Mouse (Mus musculus) liver, adult 2 months (tissue): ENCODE data around the gene Cfap54. TPM values are rescaled to one million over a fixed set of nuclear protein-coding genes. Genes with fewer than 3 reads are reported as not detected.
A peak's percentile ranks its signal among the peaks of the same experiment; 100 is the strongest.

ENCODE experiments used
- DNase-seq: peaks from one replicate; pipeline ENCODE4 v3.0.0-alpha.2; 2011; ENCODE audit warnings: low read depth, low spot score; ENCODE audit errors: extremely low read depth
- H3K27ac ChIP-seq: fragments of 200-500 bp; replicated peaks from 2 replicates; pipeline ENCODE4 v1.5.1; 2012; ENCODE audit warnings: low read depth, mild to moderate bottlenecking, control low read depth, inconsistent platforms, low read length; ENCODE audit not compliant: insufficient read depth
- H3K27me3 ChIP-seq: fragments of 200-500 bp; 2 replicates; pipeline ENCODE4 v1.6.1; 2012; ENCODE audit warnings: mild to moderate bottlenecking, moderate library complexity, low read length, inconsistent platforms; ENCODE audit not compliant: control insufficient read depth, insufficient read depth
- H3K36me3 ChIP-seq: fragments of 200-500 bp; 2 replicates; pipeline ENCODE4 v1.6.1; 2012; ENCODE audit warnings: low read length, inconsistent platforms; ENCODE audit not compliant: control insufficient read depth, insufficient read depth
- H3K4me1 ChIP-seq: fragments of 200-500 bp; 2 replicates; pipeline ENCODE4 v1.6.1; 2011; ENCODE audit warnings: low read length; ENCODE audit not compliant: control insufficient read depth, insufficient read depth
- H3K4me3 ChIP-seq: fragments of 200-500 bp; 2 replicates; pipeline ENCODE4 v1.5.1; 2011; ENCODE audit warnings: low read depth, mild to moderate bottlenecking, control low read depth, low read length, moderate library complexity; ENCODE audit not compliant: insufficient read depth
- H3K79me2 ChIP-seq: fragments of 200-500 bp; 2 replicates; pipeline ENCODE4 v1.6.1; 2012; ENCODE audit warnings: inconsistent platforms, mild to moderate bottlenecking, low read length, moderate library complexity; ENCODE audit not compliant: control insufficient read depth, insufficient read depth
- H3K9ac ChIP-seq: fragments of 200-500 bp; 2 replicates; pipeline ENCODE4 v1.6.1; 2012; ENCODE audit warnings: low read depth, mild to moderate bottlenecking, control low read depth, inconsistent platforms, low read length
- CTCF ChIP-seq: fragments of 200-500 bp; IDR thresholded peaks from 2 replicates; pipeline ENCODE4 v1.5.1; 2011; ENCODE audit warnings: low read depth, low read length, control low read depth
- POLR2A ChIP-seq: fragments of 200-500 bp; IDR thresholded peaks from 2 replicates; pipeline ENCODE4 v1.6.1; 2011; ENCODE audit warnings: low read length, control low read depth; ENCODE audit not compliant: insufficient read depth; ENCODE audit errors: extremely low read depth
- WGBS: fragments of 180-500 bp; shearing (Covaris S2); methylation state at CpG from one replicate; pipeline ENCODE4 v1.1.7; 2018; 5-methylcytosine and 5-hydroxymethylcytosine counted together
- polyA plus RNA-seq: library from polyadenylated mRNA; depleted of rRNA; stranded (reverse); fragments of >200 nt; gene quantifications from 2 replicates; pipeline ENCODE4 v1.2.3, GENCODE M21; 2012
- total RNA-seq: library from RNA; depleted of rRNA; stranded (reverse); fragments of >200 nt; gene quantifications from 2 replicates; pipeline ENCODE4 v1.2.3, GENCODE M21; 2014

The Cfap54 gene
- total and polyA plus RNA-seq, 2 experiments = 0.27 to 0.65 TPM

DNA sequence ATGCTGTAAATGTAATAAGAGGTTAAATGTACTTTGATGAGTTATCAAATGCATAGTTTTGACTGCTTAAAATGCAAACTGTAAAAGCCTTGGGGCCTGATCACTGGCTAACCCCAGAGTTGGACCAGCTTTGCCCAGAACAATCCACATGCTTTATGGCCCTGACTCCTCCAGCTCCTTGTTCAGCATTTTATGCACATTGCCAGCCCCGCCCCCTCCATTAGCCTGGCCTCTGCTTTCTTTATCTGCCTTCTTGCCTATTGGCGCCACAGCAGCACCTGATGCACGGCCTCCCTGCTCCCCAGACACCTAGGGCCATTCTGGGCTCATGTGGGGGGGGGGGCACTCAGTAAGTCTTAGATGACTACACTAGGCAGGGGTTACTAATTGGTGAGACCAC is 17.8 kb downstream of the Cfap54 start:
- H3K9ac ChIP-seq = no peak overlapping the region
- H3K4me3 ChIP-seq = no peak overlapping the region
- H3K36me3 ChIP-seq = no peaks in the 10 kb centered on the region
- no peak for DNase-seq
- WGBS = 89% methylated on average over 3 of the region's 3 CpGs
- TF ChIP-seq CTCF (no peak), POLR2A (no peak)
- no peaks in the 10 kb centered on the region for H3K27me3 ChIP-seq
- no peaks in the 10 kb centered on the region for H3K4me1 ChIP-seq
- H3K79me2 ChIP-seq = no peaks in the 10 kb centered on the region
- H3K27ac ChIP-seq = no peak overlapping the region

DNA sequence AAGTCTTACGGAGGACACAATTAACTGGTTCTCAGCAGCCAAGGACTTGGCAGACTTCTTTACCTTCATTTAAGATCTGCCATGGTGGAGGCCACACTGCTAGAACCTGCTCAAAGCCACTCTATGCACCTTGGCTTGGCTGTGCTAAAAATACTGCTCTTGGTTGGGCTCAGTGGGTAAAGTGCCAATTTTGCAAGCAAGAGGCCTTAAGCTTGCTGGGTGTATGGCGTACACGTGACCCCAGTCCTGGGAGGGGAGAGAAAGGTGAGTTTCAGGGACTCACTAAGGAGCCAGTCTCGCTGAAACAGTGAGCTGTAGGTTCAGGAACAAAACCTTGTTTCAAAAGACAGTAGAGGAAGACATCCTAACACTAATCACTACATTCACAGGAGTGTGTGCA is 19.0 kb downstream of the Cfap54 start:
- H3K79me2 ChIP-seq = no peaks in the 10 kb centered on the region
- TF ChIP-seq CTCF (no peak), POLR2A (no peak)
- H3K27ac ChIP-seq = no peak overlapping the region
- no peaks in the 10 kb centered on the region for H3K4me1 ChIP-seq
- H3K27me3 ChIP-seq = no peaks in the 10 kb centered on the region
- 94% methylated on average over 4 of the region's 4 CpGs for WGBS
- no peak overlapping the region for H3K9ac ChIP-seq
- H3K36me3 ChIP-seq = no peaks in the 10 kb centered on the region
- no peak overlapping the region for H3K4me3 ChIP-seq
- DNase-seq = no peak

DNA sequence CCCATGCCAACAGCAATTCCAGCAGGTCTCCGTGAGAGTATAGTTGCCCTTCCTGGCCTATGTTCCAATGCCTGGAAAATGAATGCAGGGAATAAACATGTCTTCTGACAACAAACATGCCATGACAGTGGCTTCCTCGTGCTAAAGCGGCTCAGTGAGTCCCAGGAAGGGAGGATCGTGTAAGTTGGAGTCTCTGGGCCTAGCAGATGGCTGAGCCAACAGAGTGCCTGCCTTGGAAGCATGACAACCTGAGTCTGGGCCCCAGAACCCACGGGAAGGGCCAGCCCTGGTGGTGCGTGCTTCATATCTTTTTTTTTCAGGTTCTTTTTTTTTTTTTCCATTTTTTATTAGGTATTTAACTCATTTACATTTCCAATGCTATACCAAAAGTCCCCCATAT is 27.6 kb downstream of the Cfap54 start:
- TF ChIP-seq CTCF = no peak
- TF ChIP-seq POLR2A = no peak
- Histone ChIP-seq H3K79me2 (no peaks in the 10 kb centered on the region), H3K4me3 (no peak overlapping the region), H3K27me3 (no peaks in the 10 kb centered on the region), H3K36me3 (no peaks in the 10 kb centered on the region), H3K4me1 (peaks cover 4% of the 10 kb centered on the region; the same call in 1 of the 2 replicates), H3K9ac (no peak overlapping the region), H3K27ac (no peak overlapping the region)
- WGBS = 87% methylated on average over 6 of the region's 6 CpGs
- DNase-seq = no peak

DNA sequence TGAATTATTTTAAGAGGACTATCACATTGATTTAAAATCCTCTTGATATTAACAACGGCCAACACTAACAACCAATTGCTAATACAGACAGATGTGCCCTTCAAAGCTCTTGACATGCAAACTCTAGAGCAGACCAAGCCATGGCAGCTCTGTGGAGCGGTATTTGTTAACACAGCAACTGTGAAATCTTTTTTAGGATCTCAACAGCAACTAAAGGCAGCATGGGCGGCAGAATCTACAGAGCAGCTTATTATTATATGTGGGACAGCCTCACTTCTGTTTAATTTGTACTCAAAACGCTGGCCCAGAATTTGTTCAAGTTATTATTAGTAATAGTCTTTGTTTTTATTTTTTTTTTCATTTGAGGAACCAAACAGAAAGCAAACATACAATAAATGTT is 28.1 kb downstream of the Cfap54 start:
- DNase-seq = no peak
- no peak overlapping the region for H3K4me3 ChIP-seq
- H3K36me3 ChIP-seq = no peaks in the 10 kb centered on the region
- peaks cover 4% of the 10 kb centered on the region; the same call in 1 of the 2 replicates for H3K4me1 ChIP-seq
- H3K27ac ChIP-seq = no peak overlapping the region
- H3K9ac ChIP-seq = no peak overlapping the region
- no peak for TF ChIP-seq POLR2A
- no peak for TF ChIP-seq CTCF
- 90% methylated on average over 4 of the region's 4 CpGs for WGBS
- no peaks in the 10 kb centered on the region for H3K79me2 ChIP-seq
- no peaks in the 10 kb centered on the region for H3K27me3 ChIP-seq

DNA sequence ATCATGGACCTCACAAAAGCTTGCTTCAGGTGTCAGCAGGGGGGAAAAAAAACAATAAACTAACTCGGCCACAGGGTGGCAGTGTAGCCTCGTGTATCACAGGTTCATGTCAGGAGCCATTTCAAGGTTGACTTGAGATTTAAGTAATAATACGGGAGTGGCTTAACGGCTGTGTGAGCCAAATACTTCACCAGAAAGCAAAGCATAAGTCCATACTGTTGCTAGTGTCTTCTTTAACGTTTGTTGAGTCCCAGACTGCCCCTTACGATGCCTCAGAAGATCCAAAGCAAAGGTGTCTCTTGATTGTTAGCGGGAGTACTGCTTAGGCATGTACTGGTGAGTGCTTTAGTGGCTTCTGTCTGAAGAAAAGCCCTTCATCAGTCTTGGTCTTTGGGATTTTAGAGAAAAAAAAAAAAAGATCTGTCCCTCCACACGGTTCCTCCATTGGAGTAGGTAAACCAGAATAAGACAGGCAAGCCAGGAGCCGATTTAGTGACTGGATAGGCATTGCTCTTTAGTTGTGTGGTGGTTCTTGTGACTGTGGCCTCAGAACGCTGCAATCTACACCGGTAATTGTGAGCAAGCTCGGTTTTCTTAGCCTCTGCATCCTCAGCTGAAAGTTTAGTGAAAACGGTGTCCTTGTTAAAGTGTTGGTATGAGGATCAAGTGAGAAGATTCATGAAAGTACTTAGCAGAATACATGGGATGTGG is 30.2 kb downstream of the Cfap54 start:
- H3K4me1 ChIP-seq = peaks cover 4% of the 10 kb centered on the region; the same call in 1 of the 2 replicates
- DNase-seq = peak; percentile 72
- H3K79me2 ChIP-seq = no peaks in the 10 kb centered on the region
- peak; percentile 41; the same call in 1 of the 2 replicates for TF ChIP-seq CTCF
- TF ChIP-seq POLR2A = no peak
- WGBS = 33% methylated on average over 13 of the region's 13 CpGs
- H3K27ac ChIP-seq = no peak overlapping the region
- H3K9ac ChIP-seq = peak overlapping the region; percentile 79
- no peaks in the 10 kb centered on the region for H3K36me3 ChIP-seq
- H3K4me3 ChIP-seq = 0 out of 2 replicates have a peak overlapping the region, but pooled peaks have one; percentile 16
- no peaks in the 10 kb centered on the region for H3K27me3 ChIP-seq

DNA sequence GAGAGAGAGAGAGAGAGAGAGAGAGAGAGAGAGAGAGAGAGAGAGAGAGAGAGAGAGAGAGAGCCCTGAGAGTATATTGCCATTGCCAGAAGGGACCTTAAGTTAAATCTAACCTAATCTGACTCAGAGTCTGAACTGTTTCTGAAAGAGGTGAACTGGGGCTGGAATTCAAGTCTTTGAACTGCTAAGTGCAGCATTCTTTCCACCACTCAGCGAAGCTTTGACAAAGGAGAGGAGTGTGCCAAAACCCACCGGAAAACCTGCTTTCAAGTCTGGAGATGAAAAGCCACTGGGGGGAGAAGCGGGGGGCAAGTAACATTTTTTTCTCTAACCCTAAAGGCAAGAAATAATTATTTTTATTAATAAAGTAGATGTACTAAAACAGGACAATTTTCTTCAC is 30.8 kb downstream of the Cfap54 start:
- no peaks in the 10 kb centered on the region for H3K27me3 ChIP-seq
- TF ChIP-seq POLR2A (no peak), CTCF (no peak)

More for the DNA sequence above, 30.8 kb downstream of the Cfap54 start:
- 60% methylated on average over 3 of the region's 3 CpGs for WGBS
- Histone ChIP-seq H3K4me1 (peaks cover 4% of the 10 kb centered on the region; the same call in 1 of the 2 replicates), H3K36me3 (no peaks in the 10 kb centered on the region), H3K79me2 (no peaks in the 10 kb centered on the region), H3K9ac (no peak overlapping the region), H3K27ac (no peak overlapping the region), H3K4me3 (no peak overlapping the region)
- no peak for DNase-seq
